In genomic region chr15:96775129-96775528, GRCm38 (mm10) we compare ENCODE assay signal across 28 mouse cellular contexts.
DNase-seq lines count a peak whose midpoint lies in the region; ATAC-seq and TF ChIP-seq lines count a peak whose summit lies in the region.
"Had no signal": no experiment of that assay in that cellular context is flagged by ENCODE, and none has a peak within 500 bp of the region (broad histone marks: within the 10 kb centered on the region; RNA-seq: fewer than 3 reads in every experiment).

No protein-coding gene starts in this region.

- H3K27ac ChIP-seq in gastrocnemius, adult 2 months: peak overlapping the region; percentile 88
- H3K27ac ChIP-seq in heart, embryonic 15.5 days: peak overlapping the region; percentile 86; the same call in 1 of the 2 replicates
- peak overlapping the region; percentile 82 for H3K27ac ChIP-seq in lung, embryonic 15.5 days
- H3K27ac ChIP-seq in stomach, embryonic 15.5 days: peak overlapping the region; percentile 61; the same call in 1 of the 2 replicates
- H3K27ac ChIP-seq in stomach, postnatal 0 days (replicated peaks): no peak overlapping the region
- H3K27ac ChIP-seq: embryonic facial prominence, embryonic 13.5 days; embryonic facial prominence, embryonic 15.5 days; forebrain, embryonic 10.5 days; forebrain, embryonic 13.5 days had no signal

- no peaks in the 10 kb centered on the region for H3K27me3 ChIP-seq in heart, embryonic 15.5 days
- H3K27me3 ChIP-seq in lung, embryonic 15.5 days: no peaks in the 10 kb centered on the region
- no peaks in the 10 kb centered on the region for H3K27me3 ChIP-seq in stomach, embryonic 15.5 days (replicated peaks)
- H3K27me3 ChIP-seq in stomach, postnatal 0 days (ENCODE audit: control insufficient read depth, insufficient read depth, low read length): no peaks in the 10 kb centered on the region
- H3K27me3 ChIP-seq: CH12.LX; embryonic facial prominence, embryonic 13.5 days; embryonic facial prominence, embryonic 15.5 days; forebrain, embryonic 13.5 days; forebrain, embryonic 15.5 days had no signal

- no peak for TF ChIP-seq CTCF in gastrocnemius, adult 2 months (IDR thresholded peaks at IDR 0.05)
- TF ChIP-seq CTCF in lung, adult 2 months (IDR thresholded peaks at IDR 0.05; ENCODE audit: insufficient read depth, low read length): no peak
- no peak for TF ChIP-seq CTCF in stomach, postnatal 0 days (IDR thresholded peaks at IDR 0.05; ENCODE audit: low read depth)

- WGBS in heart, embryonic 15.5 days: 80% methylated on average over 5 of the region's 5 CpGs
- 63% methylated on average over 5 of the region's 5 CpGs for WGBS in lung, embryonic 15.5 days
- 68% methylated on average over 5 of the region's 5 CpGs for WGBS in lung, adult 2 months
- 67% methylated on average over 5 of the region's 5 CpGs for WGBS in stomach, embryonic 15.5 days
- WGBS in stomach, postnatal 0 days: 70% methylated on average over 5 of the region's 5 CpGs

- no peaks in the 10 kb centered on the region for H3K36me3 ChIP-seq in heart, embryonic 15.5 days
- no peaks in the 10 kb centered on the region for H3K36me3 ChIP-seq in lung, embryonic 15.5 days
- H3K36me3 ChIP-seq in stomach, embryonic 15.5 days: no peaks in the 10 kb centered on the region
- no peaks in the 10 kb centered on the region for H3K36me3 ChIP-seq in stomach, postnatal 0 days (ENCODE audit: control insufficient read depth, insufficient read depth, low read length)
- H3K36me3 ChIP-seq: embryonic facial prominence, embryonic 13.5 days; embryonic facial prominence, embryonic 15.5 days; forebrain, embryonic 10.5 days; forebrain, embryonic 15.5 days; G1E had no signal

- ATAC-seq in heart, embryonic 15.5 days (replicated peaks; ENCODE audit: insufficient number of reproducible peaks, insufficient read depth, low FRiP score, low read depth): no peak
- ATAC-seq in lung, embryonic 15.5 days (ENCODE audit: borderline replicate concordance, extremely low read depth, low FRiP score, low TSS enrichment): no peak
- no peak for ATAC-seq in stomach, embryonic 15.5 days (ENCODE audit: insufficient read depth, low FRiP score, low read depth)
- no peak for ATAC-seq in stomach, postnatal 0 days (ENCODE audit: low FRiP score, low TSS enrichment)
- ATAC-seq: CD4-positive, CD25-positive, alpha-beta regulatory T cell, adult 4 months; forebrain, embryonic 13.5 days; forebrain, embryonic 15.5 days had no signal

- no peaks in the 10 kb centered on the region for H3K9me3 ChIP-seq in heart, embryonic 15.5 days (replicated peaks)
- H3K9me3 ChIP-seq in lung, embryonic 15.5 days: no peaks in the 10 kb centered on the region
- no peaks in the 10 kb centered on the region for H3K9me3 ChIP-seq in stomach, embryonic 15.5 days
- no peaks in the 10 kb centered on the region for H3K9me3 ChIP-seq in stomach, postnatal 0 days (ENCODE audit: control insufficient read depth, low read length)
- H3K9me3 ChIP-seq: embryonic facial prominence, embryonic 13.5 days; embryonic facial prominence, embryonic 15.5 days; forebrain, embryonic 10.5 days; forebrain, embryonic 13.5 days; forebrain, embryonic 15.5 days had no signal

- no peak overlapping the region for H3K4me2 ChIP-seq in heart, embryonic 15.5 days
- H3K4me2 ChIP-seq in lung, embryonic 15.5 days: no peak overlapping the region
- no peak overlapping the region for H3K4me2 ChIP-seq in stomach, embryonic 15.5 days
- H3K4me2 ChIP-seq in stomach, postnatal 0 days (replicated peaks; ENCODE audit: low read depth): no peak overlapping the region
- H3K4me2 ChIP-seq: embryonic facial prominence, embryonic 13.5 days; embryonic facial prominence, embryonic 15.5 days; forebrain, embryonic 13.5 days; forebrain, embryonic 15.5 days had no signal

- H3K9ac ChIP-seq in heart, embryonic 15.5 days: no peak overlapping the region
- H3K9ac ChIP-seq in lung, embryonic 15.5 days: no peak overlapping the region
- no peak overlapping the region for H3K9ac ChIP-seq in stomach, embryonic 15.5 days
- no peak overlapping the region for H3K9ac ChIP-seq in stomach, postnatal 0 days (ENCODE audit: low read length)
- H3K9ac ChIP-seq: embryonic facial prominence, embryonic 13.5 days; embryonic facial prominence, embryonic 15.5 days; forebrain, embryonic 13.5 days; forebrain, embryonic 15.5 days had no signal

- DNase-seq in gastrocnemius, adult 2 months: no peak
- DNase-seq in gastrocnemius, postnatal 4 days (ENCODE audit: low spot score in 2 of 2): no peak
- DNase-seq in heart, adult 9 months (ENCODE audit: low spot score in 2 of 2): no peak
- no peak for DNase-seq in lung, adult 2 months
- DNase-seq in stomach, postnatal 0 days (ENCODE audit: low spot score): no peak
- DNase-seq: adrenal gland, adult 2 months; adrenal gland, postnatal 10 days; adrenal gland, postnatal 25 days; B cell, adult 2 months; cerebellum, adult 11 months; cerebellum, adult 18-20 months; cerebellum, adult 8-10 months; cerebellum, adult 9-11 months; cerebellum, postnatal 14 days; cerebellum, postnatal 36 days; embryo, embryonic 11 days had no signal

- no peak for TF ChIP-seq EP300 in stomach, postnatal 0 days (optimal IDR thresholded peaks at IDR 0.05)

- intact Hi-C loops in gastrocnemius, adult 2 months (cut with DNase I): loop anchor here (5.0 to 10.0 kb wide), 2 partner anchors 78 to 410 kb away; partner anchors contain the start of gene Slc38a2

- H3K4me1 ChIP-seq in heart, embryonic 15.5 days (replicated peaks): peaks cover 44% of the 10 kb centered on the region
- H3K4me1 ChIP-seq in lung, embryonic 15.5 days: peaks cover 26% of the 10 kb centered on the region
- peaks cover 4% of the 10 kb centered on the region for H3K4me1 ChIP-seq in lung, adult 2 months (ENCODE audit: control insufficient read depth, insufficient read depth, low read length)
- peaks cover 5% of the 10 kb centered on the region; the same call in 1 of the 2 replicates for H3K4me1 ChIP-seq in stomach, embryonic 15.5 days
- H3K4me1 ChIP-seq in stomach, postnatal 0 days (replicated peaks; ENCODE audit: control insufficient read depth, insufficient read depth): 0 out of 2 replicates have a peak, but pooled peaks cover 3% of the 10 kb centered on the region
- H3K4me1 ChIP-seq: forebrain, embryonic 13.5 days; forebrain, embryonic 15.5 days had no signal

- TF ChIP-seq POLR2A in lung, adult 2 months (IDR thresholded peaks at IDR 0.05; ENCODE audit: borderline replicate concordance, extremely low read depth, low read depth, low read length): no peak

- H3K4me3 ChIP-seq in gastrocnemius, adult 2 months: no peak overlapping the region
- H3K4me3 ChIP-seq in heart, embryonic 15.5 days: no peak overlapping the region
- H3K4me3 ChIP-seq in lung, embryonic 15.5 days: no peak overlapping the region
- H3K4me3 ChIP-seq in lung, adult 2 months (replicated peaks; ENCODE audit: extremely low read depth, low read depth, low read length): no peak overlapping the region
- no peak overlapping the region for H3K4me3 ChIP-seq in stomach, embryonic 15.5 days (replicated peaks)
- no peak overlapping the region for H3K4me3 ChIP-seq in stomach, postnatal 0 days (ENCODE audit: low read depth, low read length)
- H3K4me3 ChIP-seq: embryonic facial prominence, embryonic 13.5 days; embryonic facial prominence, embryonic 15.5 days; erythroblast, embryonic 14.5 days; forebrain, embryonic 10.5 days; forebrain, embryonic 13.5 days; forebrain, embryonic 15.5 days had no signal
